Mouse (Mus musculus): Measurements from ENCODE around the gene H2al1j. TPM values are rescaled to one million over a fixed set of nuclear protein-coding genes. Genes with fewer than 3 reads are reported as not detected.

Gene H2al1j
- polyA plus RNA-seq, 1 experiment from 2014 or later = not detected

- H3K9me3 ChIP-seq (ENCODE audit: control insufficient read depth, low read length) = no peaks in the 10 kb centered on the region
- H3K4me2 ChIP-seq (replicated peaks; ENCODE audit: low read depth, low read length) = no peak overlapping the region
- peaks cover 3% of the 10 kb centered on the region; the same call in 1 of the 2 replicates for H3K27me3 ChIP-seq (ENCODE audit: control insufficient read depth, insufficient read depth, low read length)
- no peaks in the 10 kb centered on the region for H3K36me3 ChIP-seq (ENCODE audit: control insufficient read depth, insufficient read depth, low read length)
- H3K9ac ChIP-seq (ENCODE audit: low read depth, low read length) = no peak overlapping the region
- H3K4me1 ChIP-seq (ENCODE audit: control insufficient read depth, insufficient read depth, low read length) = no peaks in the 10 kb centered on the region
- ATAC-seq (ENCODE audit: low FRiP score, low TSS enrichment) = no peak
- no peak overlapping the region for H3K4me3 ChIP-seq (ENCODE audit: low read length)
- H3K27ac ChIP-seq (ENCODE audit: low read depth, low read length) = no peak overlapping the region
- WGBS = 70% methylated on average over 12 of the region's 12 CpGs
These were observed 37.5 kb downstream of the H2al1j start for GRCm38 (mm10) chrX:11365151-11365550.

Other genes starting within 250 kb of the H2al1j start
- gene H2al1a, start 28.6 kb upstream of the H2al1j start, polyA plus RNA-seq (2014; fragmentation: Nextera tagmentation; extraction: Ambion mirVana) = not detected in 2 replicates
- gene H2al1b, start 25.4 kb upstream of the H2al1j start, polyA plus RNA-seq (2014; fragmentation: Nextera tagmentation; extraction: Ambion mirVana) = not detected in 2 replicates
- not detected in 2 replicates for gene H2al1c, start 22.2 kb upstream of the H2al1j start, polyA plus RNA-seq (2014; fragmentation: Nextera tagmentation; extraction: Ambion mirVana)
- gene H2al1d, start 19.0 kb upstream of the H2al1j start, polyA plus RNA-seq (2014; fragmentation: Nextera tagmentation; extraction: Ambion mirVana) = not detected in 2 replicates
- gene H2al1e, start 15.9 kb upstream of the H2al1j start, polyA plus RNA-seq (2014; fragmentation: Nextera tagmentation; extraction: Ambion mirVana) = not detected in 2 replicates
- gene H2al1f, start 12.7 kb upstream of the H2al1j start, polyA plus RNA-seq (2014; fragmentation: Nextera tagmentation; extraction: Ambion mirVana) = not detected in 2 replicates
- gene H2al1g, start 9.6 kb upstream of the H2al1j start, polyA plus RNA-seq (2014; fragmentation: Nextera tagmentation; extraction: Ambion mirVana) = not detected in 2 replicates
- not detected in 2 replicates for gene H2al1h, start 6.3 kb upstream of the H2al1j start, polyA plus RNA-seq (2014; fragmentation: Nextera tagmentation; extraction: Ambion mirVana)
- not detected in 2 replicates for gene H2al1i, start 3.2 kb upstream of the H2al1j start, polyA plus RNA-seq (2014; fragmentation: Nextera tagmentation; extraction: Ambion mirVana)

Data from kidney, embryonic 14.5 days (tissue).